Mouse (Mus musculus) embryo, embryonic 10 days (tissue): ENCODE data around the gene Cited2.

Source experiments
- DNase-seq: peaks from one replicate; pipeline ENCODE4 v3.0.0-alpha.2; 2015; ENCODE audit warnings: low spot score

Gene Cited2

DNA sequence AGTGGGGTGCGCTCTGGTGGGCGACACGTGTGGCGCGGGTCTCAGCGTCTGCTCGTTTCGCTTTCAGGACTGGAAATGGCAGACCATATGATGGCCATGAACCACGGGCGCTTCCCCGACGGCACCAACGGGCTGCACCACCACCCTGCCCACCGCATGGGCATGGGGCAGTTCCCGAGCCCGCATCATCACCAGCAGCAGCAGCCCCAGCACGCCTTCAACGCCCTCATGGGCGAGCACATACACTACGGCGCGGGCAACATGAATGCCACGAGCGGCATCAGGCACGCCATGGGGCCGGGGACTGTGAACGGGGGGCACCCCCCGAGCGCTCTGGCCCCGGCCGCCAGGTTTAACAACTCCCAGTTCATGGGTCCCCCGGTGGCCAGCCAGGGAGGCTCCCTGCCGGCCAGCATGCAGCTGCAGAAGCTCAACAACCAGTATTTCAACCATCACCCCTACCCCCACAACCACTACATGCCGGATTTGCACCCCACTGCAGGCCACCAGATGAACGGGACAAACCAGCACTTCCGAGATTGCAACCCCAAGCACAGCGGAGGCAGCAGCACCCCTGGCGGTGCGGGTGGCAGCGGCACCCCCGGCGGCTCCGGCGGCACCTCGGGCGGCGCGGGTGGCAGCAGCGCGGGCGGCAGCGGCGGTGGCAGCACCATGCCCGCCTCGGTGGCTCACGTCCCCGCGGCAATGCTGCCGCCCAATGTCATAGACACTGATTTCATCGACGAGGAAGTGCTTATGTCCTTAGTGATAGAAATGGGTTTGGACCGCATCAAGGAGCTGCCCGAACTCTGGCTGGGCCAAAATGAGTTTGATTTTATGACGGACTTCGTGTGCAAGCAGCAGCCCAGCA, 1.1 kb downstream of the Cited2 start:
- peak; percentile 59 for DNase-seq

DNA sequence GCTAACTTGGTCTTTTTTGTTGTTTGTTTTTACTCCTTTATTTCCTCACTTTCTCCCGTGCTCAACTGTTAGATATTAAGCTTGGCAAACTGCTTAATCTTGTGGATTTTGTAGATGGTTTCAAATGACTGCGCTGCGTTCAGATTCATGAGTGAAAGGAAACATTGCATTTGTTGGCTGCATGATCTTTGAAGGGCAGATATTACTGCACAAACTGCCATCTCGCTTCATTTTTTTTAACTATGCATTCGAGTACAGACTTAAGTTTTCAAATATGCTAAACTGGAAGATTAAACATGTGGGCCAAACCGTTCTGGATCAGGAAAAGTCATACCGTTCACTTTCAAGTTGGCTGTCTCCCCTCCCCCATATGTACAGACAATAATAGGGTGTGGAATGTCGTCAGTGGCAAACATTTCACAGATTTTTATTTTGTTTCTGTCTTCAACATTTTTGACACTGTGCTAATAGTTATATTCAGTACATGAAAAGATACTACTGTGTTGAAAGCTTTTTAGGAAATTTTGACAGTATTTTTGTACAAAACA, 2.1 kb downstream of the Cited2 start:
- peak; percentile 55 for DNase-seq

DNA sequence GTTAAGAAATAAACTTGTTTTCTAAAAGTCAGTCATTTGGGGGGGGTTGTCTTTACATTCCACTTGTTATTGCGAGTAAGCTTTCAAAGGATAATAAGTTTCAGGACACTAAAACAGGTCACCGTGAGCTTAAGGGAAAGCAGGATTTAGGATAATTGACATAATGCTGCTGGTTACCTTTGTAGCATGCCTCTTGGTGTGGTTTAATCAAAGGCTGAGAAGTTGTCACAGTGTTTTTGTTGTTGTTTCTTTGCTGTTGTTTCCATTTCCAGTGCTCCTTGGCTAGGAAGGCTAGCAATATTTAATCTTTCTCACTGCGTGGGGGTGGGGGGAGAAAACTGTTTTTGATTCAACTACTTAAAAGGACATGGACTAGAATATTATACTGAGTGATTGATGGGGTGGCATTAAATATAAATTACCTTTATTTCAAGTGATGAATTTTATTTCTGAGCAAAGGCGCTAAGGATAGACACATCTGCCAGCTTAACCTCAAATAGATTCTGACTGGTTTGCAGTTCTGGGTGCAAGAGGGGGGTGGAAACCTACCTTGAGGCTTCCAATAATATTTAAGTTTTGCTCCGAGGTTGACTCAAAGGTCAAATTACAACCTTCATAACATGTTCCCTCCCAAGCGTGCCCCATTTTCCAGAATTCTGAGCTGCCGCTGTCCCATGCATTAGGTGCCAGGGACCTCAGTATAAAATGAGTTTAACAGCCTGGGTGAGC, 2.8 kb downstream of the Cited2 start:
- peak; percentile 4 for DNase-seq

DNA sequence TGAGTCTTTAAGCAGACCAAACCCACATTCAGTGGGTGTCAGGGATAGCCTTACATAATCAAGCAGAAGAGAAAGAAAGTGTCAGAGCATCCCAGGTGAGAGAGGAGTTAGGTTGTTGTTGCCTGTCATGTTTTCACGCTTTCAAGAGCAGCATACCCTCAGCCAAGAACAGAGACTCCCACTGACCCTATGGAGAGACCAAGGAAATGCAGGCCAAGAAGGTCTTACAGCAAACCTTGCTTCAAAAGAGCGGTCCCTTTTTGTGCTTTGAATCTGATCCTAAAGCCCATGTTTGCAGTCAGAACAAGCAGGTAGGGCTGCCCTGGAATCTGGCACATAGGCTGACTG, 3.3 kb downstream of the Cited2 start:
- peak; percentile 27 for DNase-seq

DNA sequence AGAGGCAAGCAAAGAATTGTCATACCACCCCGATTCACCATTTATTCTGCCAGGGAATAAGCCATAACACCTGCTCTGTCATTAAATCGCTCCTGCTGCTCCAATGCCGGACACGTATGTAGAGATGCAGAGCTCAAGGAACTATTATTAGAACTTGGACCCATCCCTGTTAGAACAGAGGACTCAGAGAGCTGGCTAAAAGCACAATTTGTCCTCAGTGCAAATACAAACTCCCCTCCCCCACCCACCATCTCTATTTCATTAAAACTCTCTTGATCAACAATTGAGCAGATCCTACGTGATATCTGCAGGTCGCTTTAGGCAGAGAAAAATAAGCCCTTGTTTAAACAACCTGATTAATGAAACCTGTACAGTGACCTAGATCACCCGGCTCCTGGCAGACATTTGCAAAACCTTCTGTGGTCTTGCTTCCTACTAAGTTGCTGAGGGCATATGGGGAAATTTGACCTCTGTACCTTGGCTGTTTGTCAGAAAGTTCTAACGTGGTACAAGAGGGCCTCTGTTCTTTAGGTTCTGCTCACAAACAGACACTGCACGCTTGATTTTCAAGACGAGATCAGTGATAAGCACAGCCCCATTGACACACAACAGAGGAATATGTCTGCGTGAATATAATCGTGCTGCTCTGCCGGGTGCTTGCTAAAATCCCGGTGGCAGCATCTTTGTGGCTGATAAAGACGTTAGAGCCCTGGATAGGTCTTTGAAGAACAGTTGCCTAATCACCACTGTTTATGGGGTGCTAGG, 4.3 kb downstream of the Cited2 start:
- DNase-seq: peak; percentile 58

DNA sequence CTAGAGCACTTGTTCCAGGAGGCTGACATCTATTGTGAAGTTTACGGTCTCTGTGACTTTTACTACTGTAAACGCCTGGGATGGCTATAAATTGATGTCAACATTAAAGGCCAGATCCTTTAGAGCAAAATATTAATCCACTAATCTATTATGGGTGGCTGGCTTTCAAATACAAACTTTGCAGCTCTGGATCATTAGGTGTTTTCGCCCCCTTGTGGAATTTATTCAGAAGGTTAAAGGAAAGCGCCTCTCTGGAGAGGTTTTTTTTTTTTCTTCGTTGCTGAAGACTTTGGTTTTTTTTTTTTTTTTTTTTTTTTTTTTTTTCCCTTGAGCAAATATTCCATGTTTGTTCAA, 4.9 kb downstream of the Cited2 start:
- peak; percentile 68 for DNase-seq

DNA sequence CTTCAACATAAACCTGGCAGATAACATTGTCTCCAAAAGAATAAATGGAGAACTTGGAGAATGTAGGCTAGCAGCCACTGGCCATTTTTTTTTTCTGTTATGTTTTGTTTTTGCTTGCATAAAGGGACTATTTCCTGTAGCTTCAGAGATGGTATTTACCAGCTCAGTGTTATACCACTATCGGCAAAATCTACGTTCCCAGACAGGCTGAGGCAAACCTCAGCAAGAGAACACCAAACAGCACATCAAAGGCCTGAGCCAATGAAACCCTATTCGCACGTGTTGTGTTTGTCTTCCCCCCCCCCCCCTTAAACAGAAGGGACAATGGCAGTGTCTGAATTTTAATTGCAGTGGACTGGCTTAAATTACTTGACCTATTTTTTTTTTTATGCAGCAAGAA, 5.7 kb downstream of the Cited2 start:
- DNase-seq: peak; percentile 31

DNA sequence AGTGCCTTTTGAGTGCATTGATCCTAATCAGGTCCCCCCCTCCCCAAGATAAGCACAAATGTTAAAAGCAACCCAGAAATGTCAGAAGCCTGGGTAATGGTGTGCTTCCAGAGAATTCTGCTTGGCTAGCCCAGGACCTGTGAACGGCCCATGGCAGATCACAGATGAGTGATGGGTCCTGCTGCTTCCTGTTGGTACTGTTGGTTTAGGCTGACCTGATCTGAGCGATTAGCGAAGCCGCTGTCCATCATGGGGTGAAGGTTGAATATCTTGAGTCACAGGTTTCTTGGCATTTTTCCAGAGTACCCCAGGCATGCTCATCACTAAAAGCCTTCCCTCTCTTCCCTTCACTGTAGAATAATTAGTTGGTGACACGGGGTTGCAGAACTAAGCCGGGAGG, 6.5 kb downstream of the Cited2 start:
- peak; percentile 52 for DNase-seq

DNA sequence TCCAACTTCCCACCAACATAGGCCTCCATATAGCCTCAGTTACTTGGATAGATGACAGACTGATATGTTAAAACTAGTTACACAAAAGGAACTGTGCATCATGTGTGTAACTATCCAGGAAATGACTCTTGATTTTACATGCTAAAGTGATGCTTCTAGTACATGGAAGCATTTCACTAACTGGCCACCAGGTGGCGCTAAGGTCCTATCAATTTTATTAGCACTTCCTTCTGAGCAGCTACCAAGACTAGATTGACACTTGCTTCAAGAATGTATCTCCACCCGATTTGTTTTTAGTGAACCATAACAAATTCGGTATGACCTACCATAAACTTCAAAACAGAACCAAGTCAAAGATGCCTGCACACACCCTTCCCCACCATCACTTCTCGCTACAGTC, 10.0 kb downstream of the Cited2 start:
- peak; percentile 86 for DNase-seq

DNA sequence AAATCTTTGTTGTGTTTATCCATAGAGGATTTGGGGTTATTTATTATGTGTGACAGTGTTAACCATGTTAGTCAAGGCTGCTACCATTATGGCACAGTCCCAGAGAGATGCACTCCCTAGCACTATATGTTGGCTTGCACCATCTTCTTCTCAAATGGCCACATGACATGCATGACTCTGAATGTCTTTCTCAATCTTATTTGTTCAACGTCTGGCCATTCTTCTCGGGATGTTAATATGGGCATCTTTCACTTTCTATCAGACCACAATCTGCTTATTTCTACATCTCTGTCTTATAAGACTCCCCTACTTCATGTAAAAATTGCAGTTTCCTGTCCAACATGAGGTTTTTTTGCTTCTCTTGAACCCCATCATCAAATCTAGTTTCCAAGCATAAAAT, 19.6 kb downstream of the Cited2 start:
- DNase-seq: no peak

DNA sequence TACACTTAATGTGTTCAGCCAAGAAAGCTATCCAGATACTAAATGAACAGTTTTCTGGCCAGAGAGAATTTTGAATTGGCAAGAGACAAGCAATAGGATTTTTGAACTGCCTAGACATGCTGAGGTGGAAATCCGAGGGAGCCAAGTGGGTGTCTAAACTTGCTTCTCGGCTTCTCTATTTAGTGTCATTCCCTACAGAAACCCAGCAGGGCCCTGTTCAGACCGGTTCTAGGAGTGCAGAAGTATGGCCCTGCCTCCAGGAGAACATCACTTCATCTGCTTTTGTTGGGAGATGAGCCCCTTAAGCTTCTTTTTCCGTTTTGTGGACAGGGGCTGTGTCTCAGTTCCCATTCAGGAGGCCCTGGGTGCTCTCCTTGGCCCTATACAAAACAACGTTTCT, 29.5 kb downstream of the Cited2 start:
- DNase-seq: no peak

DNA sequence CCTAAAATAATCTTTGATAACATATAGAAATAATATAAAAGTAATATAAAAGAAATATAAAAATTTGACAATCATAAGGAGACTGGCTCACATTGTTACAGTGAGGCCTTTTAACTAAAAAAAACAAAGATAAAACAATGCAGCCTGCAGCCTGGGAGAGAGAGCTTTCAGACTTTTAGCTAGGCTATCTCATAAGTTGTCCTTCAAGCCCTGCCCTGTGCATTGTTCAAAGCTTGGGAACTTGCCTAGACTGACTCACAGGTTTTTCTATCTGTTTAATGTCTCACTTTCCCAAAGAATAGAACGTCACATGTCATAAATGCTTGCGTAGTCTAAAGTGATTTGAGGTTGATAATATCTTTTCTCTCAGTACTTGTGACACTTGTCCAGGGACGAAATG, 36.8 kb downstream of the Cited2 start:
- DNase-seq: no peak

DNA sequence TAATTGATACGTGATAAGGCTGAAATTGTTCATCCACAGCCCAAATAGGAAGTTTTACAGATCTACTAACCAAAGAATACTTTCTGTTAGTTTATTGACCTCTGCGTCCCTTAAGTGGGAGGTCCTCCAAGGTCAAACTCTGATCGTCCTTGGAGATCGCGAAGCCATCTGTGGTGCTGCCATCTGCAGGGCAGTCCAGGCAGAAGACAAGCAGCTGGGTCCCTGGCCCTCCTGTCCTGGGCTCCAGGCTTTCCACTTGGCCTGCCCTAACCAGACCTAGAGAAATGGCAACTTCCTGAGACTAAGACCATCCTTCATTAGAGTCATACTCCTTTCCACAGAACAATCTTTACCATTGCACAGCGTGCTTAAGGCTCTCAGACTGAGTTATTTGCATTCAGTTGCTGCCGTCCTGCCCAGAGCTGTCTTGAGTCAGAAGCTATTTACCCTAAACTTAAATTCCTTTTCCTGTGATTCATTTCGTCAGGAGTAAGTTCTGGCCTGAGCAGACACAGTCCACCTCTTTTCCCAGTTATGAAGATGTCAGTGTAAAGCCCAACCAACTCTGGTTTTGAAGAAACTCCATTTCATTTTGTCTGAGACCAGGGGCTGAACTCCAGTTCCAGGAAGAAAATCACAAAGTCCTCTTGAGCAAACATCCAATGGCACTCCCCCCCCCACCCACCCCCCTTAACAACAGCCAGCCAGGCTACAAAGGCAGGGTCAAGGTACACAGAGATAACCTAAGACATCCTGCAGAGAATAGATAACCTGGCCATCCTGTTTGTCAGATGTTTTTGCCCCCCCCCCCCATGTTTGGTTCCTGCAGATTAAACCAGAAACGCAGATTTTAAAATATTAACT, 38.0 kb downstream of the Cited2 start:
- DNase-seq: peak; percentile 35

DNA sequence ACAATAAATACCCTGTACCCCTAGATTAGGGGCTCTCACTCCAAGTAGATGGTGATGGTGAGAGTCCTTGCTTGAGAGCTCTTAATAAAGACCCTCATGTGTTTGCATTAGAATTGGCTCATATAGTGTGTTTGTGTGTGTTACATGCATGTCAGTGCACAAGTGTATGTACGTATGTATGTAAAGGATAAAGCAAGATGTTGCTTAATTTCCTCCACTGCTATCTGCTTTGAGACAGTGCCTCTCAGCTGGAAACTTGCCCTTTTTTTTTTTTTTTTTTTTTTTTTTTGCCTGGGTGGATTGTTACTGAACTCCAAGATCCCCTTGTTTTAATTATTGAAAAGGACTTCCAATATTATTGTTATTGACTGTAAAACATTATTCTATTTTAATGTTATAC, 38.6 kb downstream of the Cited2 start:
- DNase-seq: no peak

DNA sequence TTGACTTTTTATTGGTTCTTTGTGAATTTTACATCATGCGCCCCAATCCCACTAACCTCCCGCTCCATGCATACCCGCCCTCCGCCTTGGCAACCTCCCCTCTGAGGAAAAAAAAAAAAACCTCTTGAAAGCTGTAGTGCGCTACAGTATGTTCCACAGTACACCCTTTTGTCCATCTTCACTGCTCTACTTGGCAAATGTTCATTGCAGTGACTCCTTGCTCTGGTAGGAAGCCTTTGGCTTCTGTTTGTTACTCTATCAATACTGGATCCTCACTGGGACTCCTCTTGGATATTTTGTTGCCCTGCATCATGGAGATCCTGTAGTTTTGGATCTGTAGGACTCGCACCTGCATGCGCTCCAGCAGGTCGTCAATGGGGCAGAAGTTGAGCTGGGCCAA, 39.9 kb downstream of the Cited2 start:
- DNase-seq: no peak

DNA sequence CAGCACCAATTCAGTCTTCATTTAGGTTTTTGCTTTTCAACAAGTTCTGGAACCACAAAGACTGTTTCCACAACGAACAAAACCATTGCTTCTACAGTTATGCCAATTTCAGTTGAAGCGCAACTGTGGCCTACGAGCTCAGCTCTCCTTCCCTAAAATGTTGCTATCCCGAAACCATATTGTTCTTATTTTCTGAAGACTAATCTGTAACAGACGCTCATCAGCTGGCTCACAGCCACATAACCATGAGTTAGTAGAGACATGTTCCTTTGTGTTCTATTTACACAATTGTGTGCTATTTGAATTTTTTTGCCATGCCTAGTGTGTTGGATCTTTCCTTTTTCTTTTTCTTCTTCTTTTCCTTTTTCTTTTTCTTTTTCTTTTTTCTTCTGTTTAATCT, 46.8 kb downstream of the Cited2 start:
- peak; percentile 30 for DNase-seq

DNA sequence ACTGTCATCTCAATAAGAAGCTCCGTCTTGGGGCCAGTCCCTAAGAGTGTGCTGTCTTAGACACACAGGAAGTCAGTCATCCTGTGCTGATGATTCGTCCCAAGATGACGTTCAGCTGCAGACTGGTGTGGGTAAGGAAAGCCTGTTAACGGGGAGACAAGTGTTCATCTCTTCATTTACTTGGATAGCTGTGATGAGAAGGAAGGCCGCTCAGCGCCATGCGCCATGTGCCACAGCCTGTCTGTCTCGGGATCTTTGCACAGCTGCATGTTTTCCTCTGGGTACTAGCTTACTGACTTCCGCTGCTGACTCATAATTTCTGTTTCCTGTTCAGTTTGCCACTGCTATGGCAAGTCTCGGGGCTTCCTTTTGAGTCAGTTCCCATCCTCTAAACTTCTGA, 49.3 kb downstream of the Cited2 start:
- no peak for DNase-seq

DNA sequence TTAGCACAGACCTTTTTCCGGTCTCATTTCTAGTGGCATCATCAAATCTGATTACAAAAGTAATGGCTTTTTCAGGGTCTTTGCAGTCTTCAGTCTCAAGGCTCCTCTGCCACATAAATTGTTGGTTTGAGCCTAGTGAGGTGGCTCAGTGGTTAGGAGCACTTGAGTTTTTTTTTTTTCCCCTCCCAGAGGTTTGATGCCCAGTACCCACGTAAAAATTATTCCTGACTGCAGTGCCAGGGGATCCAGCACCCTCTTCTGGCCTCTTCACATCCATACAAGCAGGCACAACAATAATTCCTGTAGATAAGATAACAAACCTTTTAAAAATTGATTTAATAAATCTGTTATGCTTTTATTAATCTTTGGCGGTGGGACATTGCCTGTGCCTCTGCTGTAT, 51.3 kb downstream of the Cited2 start:
- no peak for DNase-seq

DNA sequence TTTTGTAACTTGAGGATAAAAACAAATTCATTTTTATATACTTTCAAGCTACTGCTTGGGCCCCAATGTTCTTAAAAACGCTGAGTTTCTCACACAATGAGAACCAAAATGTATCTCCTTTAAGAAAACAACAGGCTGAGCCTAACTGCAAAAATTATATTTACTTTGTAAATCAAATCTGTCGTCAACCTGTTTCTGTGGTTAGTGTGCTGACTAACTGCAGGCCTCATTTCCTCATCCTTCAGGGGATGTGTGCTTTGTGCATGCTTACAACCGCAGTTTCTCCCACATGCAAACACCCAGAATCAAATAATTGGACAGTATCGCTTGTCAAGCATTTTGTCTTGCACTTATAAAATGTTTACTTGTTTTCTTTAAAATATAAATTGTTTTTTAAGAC, 52.1 kb downstream of the Cited2 start:
- no peak for DNase-seq
